Mouse (Mus musculus): ENCODE data around the gene P3h3. TPM values are rescaled to one million over a fixed set of nuclear protein-coding genes. Genes with fewer than 3 reads are reported as not detected.

P3h3 gene
- polyA plus RNA-seq, 1 experiment from 2014 or later: 14.7 TPM

GRCm38 (mm10) chr6:124795781-124796180 is 61.8 kb downstream of the P3h3 start:
- ATAC-seq (replicated peaks; ENCODE audit: low FRiP score, low read depth): peak; percentile 59; the same call in 1 of the 2 replicates
- no peaks in the 10 kb centered on the region for H3K4me1 ChIP-seq (replicated peaks; ENCODE audit: insufficient read depth, low read length)
- no peaks in the 10 kb centered on the region for H3K27me3 ChIP-seq (ENCODE audit: insufficient read depth, low read length)
- peak overlapping the region; percentile 78; the same call in 1 of the 2 replicates for H3K27ac ChIP-seq
- WGBS: 54% methylated on average over 4 of the region's 4 CpGs
- H3K4me2 ChIP-seq (ENCODE audit: low read length): no peak overlapping the region
- TF ChIP-seq CTCF (IDR thresholded peaks at IDR 0.05; ENCODE audit: low read depth): no peak
- DNase-seq (ENCODE audit: low spot score): no peak
- H3K9ac ChIP-seq (ENCODE audit: low read depth, low read length): no peak overlapping the region
- H3K4me3 ChIP-seq (replicated peaks; ENCODE audit: low read depth, low read length): no peak overlapping the region
- H3K36me3 ChIP-seq (ENCODE audit: insufficient read depth, low read length): no peaks in the 10 kb centered on the region
- H3K9me3 ChIP-seq (replicated peaks; ENCODE audit: low read length): no peaks in the 10 kb centered on the region

GRCm38 (mm10) chr6:124791911-124792310 is 65.6 kb downstream of the P3h3 start:
- Histone ChIP-seq H3K9ac (ENCODE audit: low read depth, low read length) (no peak overlapping the region), H3K36me3 (ENCODE audit: insufficient read depth, low read length) (no peaks in the 10 kb centered on the region), H3K27ac (no peak overlapping the region), H3K9me3 (replicated peaks; ENCODE audit: low read length) (no peaks in the 10 kb centered on the region), H3K27me3 (ENCODE audit: insufficient read depth, low read length) (no peaks in the 10 kb centered on the region), H3K4me1 (replicated peaks; ENCODE audit: insufficient read depth, low read length) (no peaks in the 10 kb centered on the region), H3K4me3 (replicated peaks; ENCODE audit: low read depth, low read length) (no peak overlapping the region), H3K4me2 (ENCODE audit: low read length) (no peak overlapping the region)
- DNase-seq (ENCODE audit: low spot score) (no peak), ATAC-seq (replicated peaks; ENCODE audit: low FRiP score, low read depth) (no peak)
- no peak for TF ChIP-seq CTCF (IDR thresholded peaks at IDR 0.05; ENCODE audit: low read depth)
- WGBS: 76% methylated on average over 3 of the region's 3 CpGs

Other genes with a start within 250 kb of the P3h3 start
- 0.34 and 0.51 TPM in 2 replicates for gene C1s2, start 221.7 kb downstream of the P3h3 start, polyA plus RNA-seq (2015; fragmentation: Nextera tagmentation; extraction: Ambion mirVana)
- gene Lpcat3, start 194.7 kb downstream of the P3h3 start, polyA plus RNA-seq (2015; fragmentation: Nextera tagmentation; extraction: Ambion mirVana): 90.6 and 93.4 TPM in 2 replicates
- 166 and 183 TPM in 2 replicates for gene Emg1, start 145.6 kb downstream of the P3h3 start, polyA plus RNA-seq (2015; fragmentation: Nextera tagmentation; extraction: Ambion mirVana)
- 404 and 411 TPM in 2 replicates for gene Phb2, start 145.4 kb downstream of the P3h3 start, polyA plus RNA-seq (2015; fragmentation: Nextera tagmentation; extraction: Ambion mirVana)
- gene Ptpn6, start 119.0 kb downstream of the P3h3 start, polyA plus RNA-seq (2015; fragmentation: Nextera tagmentation; extraction: Ambion mirVana): 13.0 and 13.6 TPM in 2 replicates
- 549 and 600 TPM in 2 replicates for gene Grcc10, start 116.4 kb downstream of the P3h3 start, polyA plus RNA-seq (2015; fragmentation: Nextera tagmentation; extraction: Ambion mirVana)
- not detected in 2 replicates for gene Gm45234, start 101.7 kb downstream of the P3h3 start, polyA plus RNA-seq (2015; fragmentation: Nextera tagmentation; extraction: Ambion mirVana)
- gene Atn1, start 101.2 kb downstream of the P3h3 start, polyA plus RNA-seq (2015; fragmentation: Nextera tagmentation; extraction: Ambion mirVana): 13.0 and 13.7 TPM in 2 replicates
- gene Eno2, start 88.1 kb downstream of the P3h3 start, polyA plus RNA-seq (2015; fragmentation: Nextera tagmentation; extraction: Ambion mirVana): 7.6 TPM in 2 replicates
- 0.43 and 0.59 TPM in 2 replicates for gene Lrrc23, start 78.0 kb downstream of the P3h3 start, polyA plus RNA-seq (2015; fragmentation: Nextera tagmentation; extraction: Ambion mirVana)
- 26.1 and 27.4 TPM in 2 replicates for gene Spsb2, start 49.1 kb downstream of the P3h3 start, polyA plus RNA-seq (2015; fragmentation: Nextera tagmentation; extraction: Ambion mirVana)
- 664 and 686 TPM in 2 replicates for gene Tpi1, start 43.5 kb downstream of the P3h3 start, polyA plus RNA-seq (2015; fragmentation: Nextera tagmentation; extraction: Ambion mirVana)
- gene Usp5, start 28.3 kb downstream of the P3h3 start, polyA plus RNA-seq (2015; fragmentation: Nextera tagmentation; extraction: Ambion mirVana): 96.6 and 106 TPM in 2 replicates
- gene Cdca3, start 28.2 kb downstream of the P3h3 start, polyA plus RNA-seq (2015; fragmentation: Nextera tagmentation; extraction: Ambion mirVana): 85.1 and 91.2 TPM in 2 replicates
- gene Gnb3, start 17.5 kb downstream of the P3h3 start, polyA plus RNA-seq (2015; fragmentation: Nextera tagmentation; extraction: Ambion mirVana): 0.98 and 1.2 TPM in 2 replicates
- gene Gpr162, start 6.2 kb upstream of the P3h3 start, polyA plus RNA-seq (2015; fragmentation: Nextera tagmentation; extraction: Ambion mirVana): 1.5 and 2.2 TPM in 2 replicates
- 0.24 and 0.28 TPM in 2 replicates for gene Cd4, start 30.5 kb upstream of the P3h3 start, polyA plus RNA-seq (2015; fragmentation: Nextera tagmentation; extraction: Ambion mirVana)
- gene Lag3, start 54.0 kb upstream of the P3h3 start, polyA plus RNA-seq (2015; fragmentation: Nextera tagmentation; extraction: Ambion mirVana): 2.5 and 2.9 TPM in 2 replicates
- gene Ptms, start 62.4 kb upstream of the P3h3 start, polyA plus RNA-seq (2015; fragmentation: Nextera tagmentation; extraction: Ambion mirVana): 359 and 399 TPM in 2 replicates
- 348 and 352 TPM in 2 replicates for gene Mlf2, start 73.6 kb upstream of the P3h3 start, polyA plus RNA-seq (2015; fragmentation: Nextera tagmentation; extraction: Ambion mirVana)
- gene Cops7a, start 107.8 kb upstream of the P3h3 start, polyA plus RNA-seq (2015; fragmentation: Nextera tagmentation; extraction: Ambion mirVana): 153 and 157 TPM in 2 replicates
- 2.0 and 2.1 TPM in 2 replicates for gene Pianp, start 138.9 kb upstream of the P3h3 start, polyA plus RNA-seq (2015; fragmentation: Nextera tagmentation; extraction: Ambion mirVana)
- 11.3 and 11.4 TPM in 2 replicates for gene Zfp384, start 151.4 kb upstream of the P3h3 start, polyA plus RNA-seq (2015; fragmentation: Nextera tagmentation; extraction: Ambion mirVana)
- 118 and 119 TPM in 2 replicates for gene Ing4, start 182.0 kb upstream of the P3h3 start, polyA plus RNA-seq (2015; fragmentation: Nextera tagmentation; extraction: Ambion mirVana)
- gene Acrbp, start 191.9 kb upstream of the P3h3 start, polyA plus RNA-seq (2015; fragmentation: Nextera tagmentation; extraction: Ambion mirVana): 4.2 and 4.5 TPM in 2 replicates
- gene Lpar5, start 210.2 kb upstream of the P3h3 start, polyA plus RNA-seq (2015; fragmentation: Nextera tagmentation; extraction: Ambion mirVana): 0.29 and 0.30 TPM in 2 replicates
- 60.7 and 64.2 TPM in 2 replicates for gene Chd4, start 238.2 kb upstream of the P3h3 start, polyA plus RNA-seq (2015; fragmentation: Nextera tagmentation; extraction: Ambion mirVana)